Mouse (Mus musculus) kidney, postnatal 0 days (tissue): ENCODE measurements around the gene Hsf4. TPM values are rescaled to one million over a fixed set of nuclear protein-coding genes. Genes with fewer than 3 reads are reported as not detected.

Source experiments
- ATAC-seq: fragments of 200-750 bp; cut with Nextera tagmentation; replicated peaks from 2 replicates; pipeline ENCODE4 v1.8.0; 2017; ENCODE audit warnings: low read depth, moderate number of reproducible peaks, moderate TSS enrichment, moderate library complexity; ENCODE audit not compliant: low FRiP score
- DNase-seq: peaks from one replicate; pipeline ENCODE4 v3.0.0-alpha.2; 2016; ENCODE audit warnings: low spot score
- H3K27ac ChIP-seq: fragments of 300-500 bp; sonication (generic); 2 replicates; pipeline ENCODE4 v1.5.1; 2014; ENCODE audit warnings: mild to moderate bottlenecking
- H3K27me3 ChIP-seq: fragments of 300-500 bp; sonication (generic); 2 replicates; pipeline ENCODE4 v1.6.1; 2014; ENCODE audit warnings: low read length, mixed read lengths; ENCODE audit not compliant: insufficient read depth
- H3K36me3 ChIP-seq: fragments of 300-500 bp; sonication (generic); 2 replicates; pipeline ENCODE4 v1.6.1; 2014; ENCODE audit warnings: low read length, mixed read lengths; ENCODE audit not compliant: insufficient read depth
- H3K4me1 ChIP-seq: fragments of 300-500 bp; sonication (generic); replicated peaks from 2 replicates; pipeline ENCODE4 v1.6.1; 2014; ENCODE audit warnings: antibody characterized with exemption, low read length, mixed read lengths; ENCODE audit not compliant: insufficient read depth
- H3K4me2 ChIP-seq: fragments of 300-500 bp; sonication (generic); 2 replicates; pipeline ENCODE4 v1.6.1; 2014; ENCODE audit warnings: mild to moderate bottlenecking, low read length, moderate library complexity, mixed read lengths
- H3K4me3 ChIP-seq: fragments of 300-500 bp; sonication (generic); replicated peaks from 2 replicates; pipeline ENCODE4 v1.5.1; 2014; ENCODE audit warnings: low read depth, low read length
- H3K9ac ChIP-seq: fragments of 300-500 bp; sonication (generic); 2 replicates; pipeline ENCODE4 v1.6.1; 2014; ENCODE audit warnings: low read depth, low read length
- H3K9me3 ChIP-seq: fragments of 300-500 bp; sonication (generic); replicated peaks from 2 replicates; pipeline ENCODE4 v1.6.1; 2016; ENCODE audit warnings: low read length, inconsistent platforms, mixed read lengths
- CTCF ChIP-seq: IDR thresholded peaks from 2 replicates; pipeline ENCODE4 v1.5.1; 2016; ENCODE audit warnings: antibody characterized with exemption, low read depth, mild to moderate bottlenecking, moderate library complexity
- WGBS: fragments of 180-500 bp; shearing (Covaris S2); extraction: QIAGEN DNeasy Blood & Tissue Kit; methylation state at CpG from one replicate; pipeline ENCODE4 v1.1.7; 2014; 5-methylcytosine and 5-hydroxymethylcytosine counted together
- polyA plus RNA-seq: library from polyadenylated mRNA; unstranded; fragments of >200 nt; fragmentation: Nextera tagmentation; extraction: Ambion mirVana; gene quantifications from 2 replicates; pipeline ENCODE4 v1.2.1, GENCODE M21; 2015

Hsf4 gene
- polyA plus RNA-seq, 1 experiment from 2014 or later: 0.12 TPM

DNA sequence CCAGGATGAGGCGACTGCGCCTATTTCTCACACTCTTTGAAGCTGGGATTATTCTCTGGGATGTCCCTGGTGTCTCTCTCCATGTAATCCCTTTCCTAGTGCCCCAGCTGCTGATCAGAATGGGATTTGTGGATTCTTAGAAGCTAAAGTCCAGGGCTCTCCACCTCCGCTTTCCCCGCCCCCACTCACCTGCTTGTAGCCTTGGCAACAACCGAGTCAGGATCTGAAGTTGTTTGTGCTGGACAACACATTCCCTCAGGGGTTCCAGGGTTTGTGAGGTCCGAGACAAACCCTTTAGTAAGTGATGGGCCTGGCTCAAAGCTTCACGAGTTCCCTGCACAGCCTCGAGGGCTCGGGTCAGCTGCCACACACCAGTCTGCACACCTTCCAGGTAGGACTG, 25.2 kb downstream of the Hsf4 start:
- Histone ChIP-seq H3K9ac (no peak overlapping the region), H3K36me3 (0 out of 2 replicates have a peak, but pooled peaks cover 4% of the 10 kb centered on the region), H3K4me3 (0 out of 2 replicates have a peak overlapping the region, but pooled peaks have one; percentile 18), H3K4me2 (peak overlapping the region; percentile 23), H3K27ac (no peak overlapping the region), H3K9me3 (no peaks in the 10 kb centered on the region), H3K27me3 (peaks cover 4% of the 10 kb centered on the region; the same call in 1 of the 2 replicates), H3K4me1 (peaks cover 19% of the 10 kb centered on the region)
- WGBS: 68% methylated on average over 9 of the region's 9 CpGs
- TF ChIP-seq CTCF: no peak
- DNase-seq: no peak
- no peak for ATAC-seq

DNA sequence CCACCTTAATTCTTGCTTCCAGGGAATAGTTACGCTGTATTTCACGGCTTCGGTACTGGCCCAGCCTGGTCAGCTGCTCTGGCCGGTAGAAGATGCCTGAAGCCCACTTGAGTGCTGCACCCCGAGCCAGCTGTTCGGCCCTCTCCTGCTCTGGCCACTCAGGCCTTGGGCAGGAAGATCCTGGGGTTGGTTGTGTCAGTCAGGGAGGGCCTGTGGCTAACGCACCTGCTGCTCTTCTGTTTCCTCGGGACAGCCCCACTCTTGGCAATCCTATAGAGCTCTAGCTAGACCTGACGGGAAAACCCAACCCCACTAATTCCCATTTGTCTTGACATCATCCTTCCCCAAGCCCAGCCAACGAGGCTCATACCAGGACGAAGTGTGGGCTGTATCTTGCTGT, 25.7 kb downstream of the Hsf4 start:
- no peaks in the 10 kb centered on the region for H3K9me3 ChIP-seq
- H3K36me3 ChIP-seq: peaks cover 8% of the 10 kb centered on the region
- H3K4me2 ChIP-seq: peak overlapping the region; percentile 23
- ATAC-seq (no peak), DNase-seq (no peak)
- H3K27ac ChIP-seq: peak overlapping the region; percentile 76; the same call in 1 of the 2 replicates
- H3K4me3 ChIP-seq: peak overlapping the region; percentile 18; the same call in 1 of the 2 replicates
- no peak for TF ChIP-seq CTCF
- no peak overlapping the region for H3K9ac ChIP-seq
- H3K4me1 ChIP-seq: peaks cover 14% of the 10 kb centered on the region
- WGBS: 67% methylated on average over 11 of the region's 11 CpGs
- H3K27me3 ChIP-seq: peaks cover 3% of the 10 kb centered on the region; the same call in 1 of the 2 replicates

DNA sequence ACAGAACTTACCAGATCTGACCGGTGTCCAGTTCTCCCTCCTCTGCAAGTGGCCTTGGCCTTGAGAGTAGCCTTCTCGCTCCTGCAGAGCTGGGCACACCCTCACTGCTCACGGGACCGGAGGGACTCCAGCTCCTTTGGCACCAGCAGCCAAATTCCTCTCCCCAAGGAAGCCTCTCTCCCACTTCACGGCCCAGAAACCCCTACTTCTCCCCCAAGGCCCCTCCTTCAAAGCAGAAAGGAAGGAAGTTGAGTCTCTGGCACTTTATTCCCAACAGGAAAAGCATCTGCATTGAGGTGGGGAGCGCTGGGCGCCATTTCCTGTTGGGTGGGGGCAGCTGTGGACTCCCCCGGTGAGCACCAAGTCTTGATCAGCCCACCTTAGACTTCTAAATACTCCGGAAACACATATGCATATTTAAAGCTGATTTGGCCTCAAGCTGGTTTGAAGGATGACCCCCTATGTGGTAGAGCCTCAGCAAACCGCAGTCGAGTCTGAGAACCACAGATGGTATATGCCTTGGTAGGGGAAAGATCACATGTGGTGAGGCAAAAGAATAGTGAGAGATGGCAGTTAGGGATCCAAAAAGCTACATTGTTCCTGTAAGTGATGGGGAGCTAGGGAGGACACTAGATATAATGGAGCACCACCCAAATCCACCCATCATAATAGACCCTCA, 26.4 kb downstream of the Hsf4 start, which contains the start of gene Exoc3l:
TSS of gene Exoc3l (minus strand) at position 207 of the 679 bp plus-strand sequence.
- Histone ChIP-seq H3K9ac (0 out of 2 replicates have a peak within 1 kb of the TSS, but pooled peaks have one; percentile 13), H3K36me3 (peaks cover 16% of the 10 kb centered on the region), H3K9me3 (no peaks in the 10 kb centered on the region), H3K4me3 (peak within 1 kb of the TSS; percentile 95), H3K27me3 (no peaks in the 10 kb centered on the region), H3K27ac (peak within 1 kb of the TSS; percentile 76), H3K4me1 (peaks cover 11% of the 10 kb centered on the region), H3K4me2 (peak within 1 kb of the TSS; percentile 88)
- TF ChIP-seq CTCF: no peak
- DNase-seq: peak; percentile 59
- WGBS: 53% methylated on average over 11 of the region's 11 CpGs
- no peak for ATAC-seq

DNA sequence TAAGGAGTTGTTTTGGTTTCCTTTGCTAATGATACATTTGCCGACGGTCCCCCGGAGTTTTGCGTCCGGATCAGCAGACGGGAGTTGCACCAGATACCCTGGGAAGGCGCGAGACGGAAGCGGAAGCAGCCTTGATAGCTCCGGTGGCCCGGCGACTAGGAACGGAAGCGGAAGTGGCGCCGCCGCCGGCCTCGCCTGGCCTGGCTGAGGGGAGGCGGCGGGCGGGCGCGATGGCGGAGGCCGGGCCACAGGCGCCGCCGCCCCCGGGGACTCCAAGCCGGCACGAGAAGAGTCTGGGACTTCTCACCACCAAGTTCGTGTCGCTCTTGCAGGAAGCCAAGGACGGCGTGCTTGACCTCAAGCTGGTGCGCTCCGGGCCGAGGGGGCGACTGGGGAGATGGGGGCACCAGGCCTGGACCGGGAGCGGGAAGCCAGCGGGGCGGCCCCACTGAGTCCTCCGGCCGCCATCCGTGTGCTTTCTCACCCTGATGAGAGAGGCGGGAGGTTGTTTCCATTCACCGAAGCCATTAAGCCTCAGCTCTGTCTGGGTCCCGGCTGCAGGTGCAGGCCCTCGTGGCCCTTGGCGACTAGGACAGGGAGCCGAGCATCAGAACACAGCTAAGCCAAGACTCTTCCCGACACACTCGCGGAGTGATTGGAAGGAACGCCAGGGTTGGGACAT, 28.1 kb downstream of the Hsf4 start, which contains the start of gene E2f4:
TSS of gene E2f4 (plus strand) at position 153 of the 682 bp plus-strand sequence.
- H3K4me3 ChIP-seq: peak within 1 kb of the TSS; percentile 95
- peaks cover 25% of the 10 kb centered on the region for H3K36me3 ChIP-seq
- peak within 1 kb of the TSS; percentile 95 for H3K9ac ChIP-seq
- peak within 1 kb of the TSS; percentile 79 for H3K27ac ChIP-seq
- no peak for TF ChIP-seq CTCF
- under 1% methylated on average over 58 of the region's 58 CpGs for WGBS
- peaks cover 11% of the 10 kb centered on the region for H3K4me1 ChIP-seq
- H3K27me3 ChIP-seq: no peaks in the 10 kb centered on the region
- H3K9me3 ChIP-seq: no peaks in the 10 kb centered on the region
- H3K4me2 ChIP-seq: peak within 1 kb of the TSS; percentile 88
- peak; percentile 84 for ATAC-seq
- peak; percentile 97 for DNase-seq

DNA sequence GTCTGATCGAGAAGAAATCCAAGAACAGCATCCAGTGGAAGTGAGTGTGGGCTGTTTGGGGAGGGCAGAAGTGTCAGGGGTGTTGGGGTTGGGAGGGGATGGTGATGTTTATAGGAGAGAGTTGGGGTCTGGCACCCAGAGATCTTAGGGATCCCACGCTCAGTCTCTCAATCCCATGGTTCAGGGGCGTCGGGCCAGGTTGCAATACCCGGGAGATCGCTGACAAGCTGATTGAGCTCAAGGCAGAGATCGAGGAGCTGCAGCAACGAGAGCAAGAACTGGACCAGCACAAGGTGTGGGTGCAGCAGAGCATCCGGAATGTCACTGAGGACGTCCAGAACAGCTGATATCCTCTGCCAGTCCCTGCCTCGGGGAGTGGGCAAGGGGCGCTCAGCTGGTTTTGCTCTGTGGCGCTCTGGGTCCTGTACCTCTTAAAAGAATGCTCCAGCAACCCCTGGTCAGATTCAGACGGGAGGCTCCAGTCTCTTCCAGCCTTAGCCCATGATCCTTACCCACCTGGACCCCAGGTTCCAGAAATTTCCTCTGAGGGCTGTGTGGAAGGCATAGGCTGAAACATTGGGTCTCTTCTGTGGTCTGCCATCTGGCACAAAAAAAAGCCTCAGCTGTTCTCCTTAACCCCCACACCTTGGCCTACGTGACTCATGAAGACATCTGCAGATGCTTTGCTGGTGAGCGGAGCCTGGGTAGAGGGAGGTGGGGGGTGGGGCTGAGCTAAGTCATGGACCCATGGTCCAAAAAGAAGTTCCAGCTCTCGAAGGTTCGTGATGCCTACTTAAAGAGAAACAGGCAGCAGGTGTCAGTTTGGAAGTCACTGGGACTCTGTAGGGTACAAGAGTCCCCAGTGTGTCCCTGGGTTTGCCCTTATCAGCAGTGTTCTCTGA, 29.0 kb downstream of the Hsf4 start:
- TF ChIP-seq CTCF: no peak
- no peak for ATAC-seq
- Histone ChIP-seq H3K4me1 (peaks cover 11% of the 10 kb centered on the region), H3K36me3 (peaks cover 33% of the 10 kb centered on the region), H3K4me3 (peak overlapping the region; percentile 95), H3K27me3 (no peaks in the 10 kb centered on the region), H3K27ac (peak overlapping the region; percentile 79), H3K9me3 (no peaks in the 10 kb centered on the region), H3K9ac (peak overlapping the region; percentile 95), H3K4me2 (peak overlapping the region; percentile 88)
- WGBS: 62% methylated on average over 18 of the region's 18 CpGs
- no peak for DNase-seq

DNA sequence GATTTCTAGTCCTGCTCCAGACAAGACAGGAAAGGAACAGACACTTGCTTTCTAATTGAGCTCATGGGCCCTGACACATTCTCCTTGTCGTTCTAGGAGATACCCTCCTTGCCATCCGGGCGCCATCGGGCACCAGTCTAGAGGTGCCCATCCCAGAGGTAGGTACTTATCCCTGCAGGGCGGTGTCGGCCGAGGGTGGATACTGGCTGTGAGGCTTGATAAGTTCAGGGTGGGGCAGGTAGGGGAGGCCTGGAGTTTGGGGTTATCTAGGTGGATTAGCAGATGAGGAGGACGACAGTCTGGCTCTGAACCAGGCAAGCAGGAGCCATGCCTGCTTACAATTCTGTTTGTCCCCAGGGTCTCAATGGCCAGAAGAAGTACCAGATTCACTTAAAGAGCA, 30.4 kb downstream of the Hsf4 start:
- Histone ChIP-seq H3K27me3 (no peaks in the 10 kb centered on the region), H3K4me2 (no peak overlapping the region), H3K4me3 (no peak overlapping the region), H3K36me3 (peaks cover 39% of the 10 kb centered on the region), H3K4me1 (peaks cover 11% of the 10 kb centered on the region), H3K27ac (no peak overlapping the region), H3K9ac (no peak overlapping the region), H3K9me3 (no peaks in the 10 kb centered on the region)
- no peak for TF ChIP-seq CTCF
- ATAC-seq (no peak), DNase-seq (no peak)
- 95% methylated on average over 8 of the region's 8 CpGs for WGBS
